Mouse (Mus musculus) urinary bladder, postnatal 14 days (tissue): ENCODE measurements at regions not wholly inside any gene's neighbourhood (a gene's known extent, or its start where the extent isn't known, plus 50 kb on each side); places are given as distances from the start of the nearest gene placed in this dataset.

ENCODE experiments used
- DNase-seq: peaks from one replicate; pipeline ENCODE4 v3.0.0; 2021; ENCODE audit warnings: low spot score

DNA sequence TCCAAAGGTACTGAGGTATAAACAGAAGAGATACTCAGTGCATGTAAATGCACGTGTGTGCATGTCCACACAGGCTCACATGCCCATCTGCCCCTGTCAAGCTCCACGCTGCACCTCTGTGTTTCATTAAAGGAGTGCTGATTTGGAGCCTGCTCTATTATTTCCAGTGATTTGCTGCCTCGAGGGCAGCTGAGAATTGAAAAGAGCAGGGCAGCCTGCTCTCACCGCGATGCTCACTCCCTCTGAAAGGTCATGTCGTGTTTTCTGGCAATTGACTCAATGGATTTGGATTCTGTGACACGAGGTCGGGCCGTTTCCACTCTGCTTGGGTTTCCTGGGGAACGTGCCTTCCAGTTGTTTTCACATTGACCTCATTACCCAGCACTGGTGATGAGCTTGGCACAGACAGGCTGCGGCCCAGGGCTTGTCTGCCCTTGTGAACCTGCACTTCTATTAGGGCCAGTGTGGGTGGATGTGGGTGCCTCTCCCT is 167.1 kb downstream of the Fam169b start:
- no peak for DNase-seq

GRCm38 (mm10) chr7:68428946-68429345 is 155.3 kb downstream of the Fam169b start:
- DNase-seq = no peak

DNA sequence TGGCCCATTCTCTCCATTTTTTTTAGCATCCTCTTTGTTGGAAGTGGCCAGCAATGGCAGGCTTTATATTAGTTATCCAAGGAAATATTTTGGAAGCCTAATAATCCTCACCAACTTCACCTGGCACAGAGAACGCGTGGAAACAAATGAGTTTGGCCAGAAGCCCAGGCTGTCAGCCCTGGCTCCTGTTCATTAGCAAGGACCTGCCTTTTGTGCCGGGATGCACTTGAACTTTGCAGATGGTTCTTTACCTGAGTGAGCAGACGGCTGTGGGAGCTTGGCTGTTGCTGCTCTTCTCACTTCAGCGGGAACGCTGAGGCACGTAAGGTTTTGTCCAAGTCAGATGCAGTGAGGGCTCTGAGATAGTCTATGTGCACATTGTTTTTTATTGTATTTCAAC is 142.3 kb downstream of the Fam169b start:
- no peak for DNase-seq

DNA sequence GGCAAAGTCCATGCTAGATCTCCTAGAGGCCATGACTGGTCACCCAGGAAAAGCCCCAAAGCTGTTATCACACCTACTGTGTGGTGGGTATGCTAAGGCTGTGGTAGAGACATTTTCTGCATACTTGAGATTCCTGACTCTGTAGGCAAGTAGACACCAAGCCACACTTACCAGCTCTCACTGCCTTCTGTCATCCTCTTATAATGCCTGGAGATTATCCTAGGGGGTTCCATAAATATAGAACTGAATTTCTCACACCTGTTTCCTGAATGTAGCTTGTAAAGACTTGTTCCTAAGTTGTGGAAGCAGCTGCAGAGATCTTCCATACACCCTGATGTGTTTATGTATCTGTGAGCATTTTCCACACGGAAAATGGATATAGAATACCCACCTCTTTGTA is 139.1 kb downstream of the Fam169b start:
- DNase-seq = no peak
